Mouse (Mus musculus): ENCODE results near the gene Ift22. TPM values are rescaled to one million over a fixed set of nuclear protein-coding genes. Genes with fewer than 3 reads are reported as not detected.

Gene Ift22
- polyA plus RNA-seq, 1 experiment: 19.6 TPM

GRCm38 (mm10) chr5:136863961-136864674, 43.8 kb upstream of the Ift22 start:
- no peak overlapping the region for H3ac ChIP-seq (ENCODE audit: control insufficient read depth, insufficient read length)
- H3K36me3 ChIP-seq (ENCODE audit: control insufficient read depth, insufficient read depth): no peaks in the 10 kb centered on the region
- no peaks in the 10 kb centered on the region for H3K79me2 ChIP-seq (ENCODE audit: control insufficient read depth, insufficient read depth)
- H3K27me3 ChIP-seq (ENCODE audit: control insufficient read depth, insufficient read depth, insufficient read length): no peaks in the 10 kb centered on the region
- TF ChIP-seq REST (IDR thresholded peaks at IDR 0.05; ENCODE audit: insufficient read depth, insufficient read length) (no peak), TCF3 (IDR thresholded peaks at IDR 0.05; ENCODE audit: insufficient read length, low read depth) (no peak), USF1 (IDR thresholded peaks at IDR 0.05; ENCODE audit: low read depth) (no peak), TCF12 (IDR thresholded peaks at IDR 0.05; ENCODE audit: insufficient read depth, poor library complexity, severe bottlenecking) (no peak), POLR2AphosphoS2 (IDR thresholded peaks at IDR 0.05; ENCODE audit: insufficient read length, low read depth) (no peak), E2F4 (IDR thresholded peaks at IDR 0.05; ENCODE audit: insufficient read depth) (no peak), MAX (IDR thresholded peaks at IDR 0.05; ENCODE audit: low read depth) (no peak), MYOG (IDR thresholded peaks at IDR 0.05; ENCODE audit: control insufficient read depth in 1 of 3, insufficient read depth in 1 of 3, insufficient read length in 2 of 3, low read depth in 2 of 3) (no peak), POLR2A (IDR thresholded peaks at IDR 0.05; ENCODE audit: insufficient read length, low read depth) (no peak), CEBPB (IDR thresholded peaks at IDR 0.05; ENCODE audit: insufficient read depth, poor library complexity, severe bottlenecking) (no peak), MYOD1 (IDR thresholded peaks at IDR 0.05; ENCODE audit: control insufficient read depth in 1 of 3, insufficient read length in 2 of 3, low read depth in 2 of 3) (no peak), SRF (IDR thresholded peaks at IDR 0.05; ENCODE audit: control insufficient read depth, insufficient read length, low read depth) (no peak)
- H3K4me2 ChIP-seq (ENCODE audit: low read depth): no peak overlapping the region
- no peak overlapping the region for H3K4me3 ChIP-seq

DNA sequence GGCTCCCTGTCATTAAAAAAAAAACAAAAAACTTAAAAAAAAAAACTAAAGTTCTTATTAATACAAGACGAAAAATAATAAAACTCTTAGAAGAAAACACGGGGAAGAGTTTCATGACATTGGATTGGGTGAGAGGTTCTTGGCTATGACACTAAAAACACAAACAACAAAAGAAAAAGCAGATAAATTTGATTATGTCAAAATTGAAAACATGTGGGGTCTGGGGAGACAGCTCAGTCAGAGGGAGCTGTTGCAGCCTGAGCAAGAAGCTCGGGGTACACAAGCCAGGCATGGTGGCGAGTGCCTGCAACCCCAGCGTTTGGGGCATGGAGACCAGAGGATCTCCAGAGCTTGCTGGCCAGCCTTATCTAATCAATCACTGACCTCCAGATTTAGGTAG, 40.2 kb upstream of the Ift22 start:
- Histone ChIP-seq H3K4me3 (no peak overlapping the region), H3ac (ENCODE audit: control insufficient read depth, insufficient read length) (no peak overlapping the region), H3K36me3 (ENCODE audit: control insufficient read depth, insufficient read depth) (no peaks in the 10 kb centered on the region), H3K27me3 (ENCODE audit: control insufficient read depth, insufficient read depth, insufficient read length) (no peaks in the 10 kb centered on the region), H3K79me2 (ENCODE audit: control insufficient read depth, insufficient read depth) (no peaks in the 10 kb centered on the region), H3K4me2 (ENCODE audit: low read depth) (no peak overlapping the region)
- TF ChIP-seq TCF3 (IDR thresholded peaks at IDR 0.05; ENCODE audit: insufficient read length, low read depth) (no peak), E2F4 (IDR thresholded peaks at IDR 0.05; ENCODE audit: insufficient read depth) (no peak), MYOG (IDR thresholded peaks at IDR 0.05; ENCODE audit: control insufficient read depth in 1 of 3, insufficient read depth in 1 of 3, insufficient read length in 2 of 3, low read depth in 2 of 3) (no peak)

GRCm38 (mm10) chr5:136869451-136870114, 38.4 kb upstream of the Ift22 start:
- H3K27me3 ChIP-seq (ENCODE audit: control insufficient read depth, insufficient read depth, insufficient read length): no peaks in the 10 kb centered on the region
- no peak overlapping the region for H3ac ChIP-seq (ENCODE audit: control insufficient read depth, insufficient read length)
- TF ChIP-seq SRF (IDR thresholded peaks at IDR 0.05; ENCODE audit: control insufficient read depth, insufficient read length, low read depth) (no peak), MYOD1 (IDR thresholded peaks at IDR 0.05; ENCODE audit: control insufficient read depth in 1 of 3, insufficient read length in 2 of 3, low read depth in 2 of 3) (peak; percentile 84 to 91 (median 87)), TCF3 (IDR thresholded peaks at IDR 0.05; ENCODE audit: insufficient read length, low read depth) (peak; percentile 59), TCF12 (IDR thresholded peaks at IDR 0.05; ENCODE audit: insufficient read depth, poor library complexity, severe bottlenecking) (peak; percentile 87), E2F4 (IDR thresholded peaks at IDR 0.05; ENCODE audit: insufficient read depth) (no peak), MYOG (IDR thresholded peaks at IDR 0.05; ENCODE audit: control insufficient read depth in 1 of 3, insufficient read depth in 1 of 3, insufficient read length in 2 of 3, low read depth in 2 of 3) (peak; percentile 70 to 95 (median 93))
- H3K79me2 ChIP-seq (ENCODE audit: control insufficient read depth, insufficient read depth): no peaks in the 10 kb centered on the region
- H3K36me3 ChIP-seq (ENCODE audit: control insufficient read depth, insufficient read depth): no peaks in the 10 kb centered on the region
- H3K4me2 ChIP-seq (ENCODE audit: low read depth): peak overlapping the region; percentile 60
- no peak overlapping the region for H3K4me3 ChIP-seq

DNA sequence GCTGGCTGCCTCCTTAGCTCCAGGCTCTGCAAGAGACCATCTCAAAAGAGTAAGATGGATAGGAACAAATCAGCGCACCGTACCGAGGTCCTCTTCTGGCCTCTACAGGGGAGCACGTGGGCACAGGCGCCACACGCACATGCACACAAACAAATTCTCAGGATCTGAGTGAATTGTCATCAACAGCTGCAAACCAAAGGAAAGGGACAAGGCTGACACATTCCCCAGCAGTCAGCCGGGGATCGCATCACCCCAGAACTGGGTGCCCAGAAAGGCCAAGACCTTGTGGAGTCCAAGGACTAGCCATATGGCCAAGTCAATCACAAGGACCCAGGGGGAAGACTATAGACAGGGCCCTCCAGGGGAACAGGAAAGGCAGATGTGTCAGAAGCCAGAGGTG, 35.5 kb upstream of the Ift22 start:
- Histone ChIP-seq H3K4me3 (no peak overlapping the region), H3ac (ENCODE audit: control insufficient read depth, insufficient read length) (no peak overlapping the region), H3K36me3 (ENCODE audit: control insufficient read depth, insufficient read depth) (no peaks in the 10 kb centered on the region), H3K4me2 (ENCODE audit: low read depth) (peak overlapping the region; percentile 32), H3K27me3 (ENCODE audit: control insufficient read depth, insufficient read depth, insufficient read length) (no peaks in the 10 kb centered on the region), H3K79me2 (ENCODE audit: control insufficient read depth, insufficient read depth) (no peaks in the 10 kb centered on the region)
- no peak for TF ChIP-seq POLR2A (IDR thresholded peaks at IDR 0.05; ENCODE audit: insufficient read length, low read depth)
- no peak for TF ChIP-seq TCF3 (IDR thresholded peaks at IDR 0.05; ENCODE audit: insufficient read length, low read depth)
- TF ChIP-seq MYOG (IDR thresholded peaks at IDR 0.05; ENCODE audit: control insufficient read depth in 1 of 3, insufficient read depth in 1 of 3, insufficient read length in 2 of 3, low read depth in 2 of 3): peak; percentile 27 to 79 (median 62)
- TF ChIP-seq TCF12 (IDR thresholded peaks at IDR 0.05; ENCODE audit: insufficient read depth, poor library complexity, severe bottlenecking): peak; percentile 20
- peak; percentile 66 for TF ChIP-seq USF1 (IDR thresholded peaks at IDR 0.05; ENCODE audit: low read depth)
- TF ChIP-seq REST (IDR thresholded peaks at IDR 0.05; ENCODE audit: insufficient read depth, insufficient read length): no peak
- TF ChIP-seq CEBPB (IDR thresholded peaks at IDR 0.05; ENCODE audit: insufficient read depth, poor library complexity, severe bottlenecking): no peak
- peak; percentile 14 for TF ChIP-seq MAX (IDR thresholded peaks at IDR 0.05; ENCODE audit: low read depth)
- TF ChIP-seq SRF (IDR thresholded peaks at IDR 0.05; ENCODE audit: control insufficient read depth, insufficient read length, low read depth): no peak
- no peak for TF ChIP-seq E2F4 (IDR thresholded peaks at IDR 0.05; ENCODE audit: insufficient read depth)
- TF ChIP-seq POLR2AphosphoS2 (IDR thresholded peaks at IDR 0.05; ENCODE audit: insufficient read length, low read depth): no peak
- TF ChIP-seq MYOD1 (IDR thresholded peaks at IDR 0.05; ENCODE audit: control insufficient read depth in 1 of 3, insufficient read length in 2 of 3, low read depth in 2 of 3): peak; percentile 87 to 96 (median 94)
